Mouse (Mus musculus) cerebellum, adult 2 months (tissue): ENCODE results near the gene Suco.

ENCODE experiments used
- CTCF ChIP-seq: fragments of 200-500 bp; IDR thresholded peaks from 2 replicates; pipeline ENCODE4 v1.5.1; 2011; ENCODE audit warnings: low read depth, mild to moderate bottlenecking, control low read depth, low read length, moderate library complexity, borderline replicate concordance; ENCODE audit not compliant: insufficient read depth
- POLR2A ChIP-seq: fragments of 200-500 bp; IDR thresholded peaks from 2 replicates; pipeline ENCODE4 v1.6.1; 2011; ENCODE audit warnings: low read length, control low read depth, borderline replicate concordance; ENCODE audit not compliant: insufficient read depth

DNA sequence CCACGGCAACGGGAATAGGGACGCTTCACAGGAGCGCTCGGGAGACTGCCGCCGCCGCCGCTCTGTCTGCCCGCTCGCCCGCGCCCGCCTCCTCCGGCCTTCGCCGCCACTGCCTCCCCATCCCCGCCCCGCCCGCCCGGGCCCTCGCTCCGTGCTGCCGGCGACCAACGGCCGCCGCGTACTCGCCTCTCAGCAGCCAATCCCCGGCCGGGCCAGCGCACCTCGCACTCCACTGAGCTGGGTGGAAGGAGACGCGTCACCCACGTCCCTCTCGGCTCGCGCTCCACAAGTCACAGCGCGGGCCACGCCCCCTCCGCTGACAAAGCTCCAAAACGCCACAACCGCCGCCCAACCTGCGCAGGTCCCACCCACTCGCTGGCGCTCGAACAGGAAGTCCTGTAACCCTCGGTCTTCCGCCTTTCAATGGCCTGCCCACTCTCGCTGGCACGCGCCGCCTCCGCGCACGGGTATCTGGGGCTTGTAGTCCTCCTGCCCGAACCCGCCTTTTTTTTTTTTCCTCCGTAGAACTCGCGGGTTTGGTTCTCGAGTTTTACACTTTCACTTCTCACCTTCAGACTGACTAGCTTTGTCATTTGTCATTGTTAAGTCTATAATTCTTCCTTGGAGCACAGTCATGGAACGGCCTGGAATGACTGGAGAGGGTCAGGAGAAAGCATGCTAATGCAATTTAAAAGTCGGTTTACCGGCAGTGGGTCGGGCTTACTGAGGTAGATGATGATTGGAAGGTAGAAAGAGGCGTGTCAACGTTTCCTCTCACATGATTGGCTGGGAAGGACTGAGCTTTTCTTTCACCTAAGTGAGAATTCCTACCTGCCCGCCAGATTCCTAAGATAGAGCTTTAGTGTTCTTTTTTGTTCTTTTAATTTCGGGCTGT lies at the start of gene Suco:
- TF ChIP-seq POLR2A (peak; percentile 51; the same call in 1 of the 2 replicates), CTCF (no peak)
